Mouse (Mus musculus) MEL (cell line): ENCODE results near the gene Trim43b. TPM values are rescaled to one million over a fixed set of nuclear protein-coding genes. Genes with fewer than 3 reads are reported as not detected.
"Not testable (repeated sequence)": the region's sequence is repeated elsewhere in the genome, so short reads cannot be mapped to it uniquely, and the experiment has no call there.

Experiments used
- DNase-seq: peaks from one replicate; pipeline ENCODE4 v3.0.0; 2011; ENCODE audit warnings: low read depth, low spot score
- H3K27ac ChIP-seq: 2 replicates; pipeline ENCODE4 v1.5.1; 2012; ENCODE audit warnings: low read depth, mild to moderate bottlenecking, control low read depth, low read length, moderate library complexity; ENCODE audit not compliant: control insufficient read depth
- H3K27me3 ChIP-seq, 2 experiments: fragments of 150-350 bp in 1 of 2; sonication (generic) in 1 of 2; 2 replicates each; pipeline ENCODE4 v1.6.1; 2012; ENCODE audit warnings: low read length in 2 of 2, mild to moderate bottlenecking in 2 of 2, improper control_type of control experiment in 1 of 2, moderate library complexity in 1 of 2; ENCODE audit not compliant: insufficient read depth in 2 of 2, control insufficient read depth in 1 of 2
- H3K36me3 ChIP-seq, 2 experiments: 2 replicates each; pipeline ENCODE4 v1.6.1; 2012 to 2014; ENCODE audit warnings: low read length in 2 of 2, improper control_type of control experiment in 1 of 2, inconsistent platforms in 1 of 2, mild to moderate bottlenecking in 1 of 2; ENCODE audit not compliant: insufficient read depth in 2 of 2, control insufficient read depth in 1 of 2
- H3K4me1 ChIP-seq, 2 experiments: fragments of 150-350 bp in 1 of 2; sonication (generic) in 1 of 2; 2 replicates each; pipeline ENCODE4 v1.6.1; 2012; ENCODE audit warnings: low read length in 2 of 2, improper control_type of control experiment in 1 of 2, mild to moderate bottlenecking in 1 of 2; ENCODE audit not compliant: insufficient read depth in 2 of 2, control insufficient read depth in 1 of 2
- H3K4me3 ChIP-seq, 2 experiments: fragments of 150-350 bp in 1 of 2; sonication (generic) in 1 of 2; 2 replicates each; pipeline ENCODE4 v1.5.1; 2012; ENCODE audit warnings: low read depth in 2 of 2, low read length in 2 of 2, mild to moderate bottlenecking in 2 of 2, moderate library complexity in 2 of 2, control low read depth in 1 of 2, improper control_type of control experiment in 1 of 2; ENCODE audit not compliant: control insufficient read depth in 1 of 2, insufficient read depth in 1 of 2
- H3K79me2 ChIP-seq: 2 replicates; pipeline ENCODE4 v1.6.1; 2012; ENCODE audit warnings: mild to moderate bottlenecking, low read length, moderate library complexity; ENCODE audit not compliant: control insufficient read depth, poor library complexity, insufficient read depth
- H3K9ac ChIP-seq: 2 replicates; pipeline ENCODE4 v1.6.1; 2012; ENCODE audit warnings: low read depth, mild to moderate bottlenecking, control low read depth, low read length, moderate library complexity; ENCODE audit not compliant: control insufficient read depth, poor library complexity, severe bottlenecking
- H3K9me3 ChIP-seq: fragments of 150-350 bp; sonication (generic); replicated peaks from 2 replicates; pipeline ENCODE4 v1.6.1; 2012; ENCODE audit warnings: mild to moderate bottlenecking, low read length, improper control_type of control experiment, moderate library complexity; ENCODE audit not compliant: insufficient read depth
- polyA plus RNA-seq, 2 experiments: library from polyadenylated mRNA; stranded (reverse) in 1 of 2; unstranded in 1 of 2; fragments of >175 nt in 1 of 2; fragments of >200 nt in 1 of 2; gene quantifications; 2 replicates each; pipeline versions ENCODE4 v1.2.1 to v1.2.4; 2012; ENCODE audit warnings: low replicate concordance in 2 of 2, low read depth in 1 of 2; ENCODE audit not compliant: insufficient read length in 2 of 2, insufficient read depth in 1 of 2, missing spikeins in 1 of 2
- total RNA-seq: library from RNA; depleted of rRNA; stranded (reverse); fragments of 300-350 nt; gene quantifications from 2 replicates; pipeline ENCODE4 v1.2.3, GENCODE M21; 2012; rRNA removed

The Trim43b gene
- not detected in 2 replicates for total RNA-seq
- polyA plus RNA-seq: under 1 TPM in 1 of 2 experiments, not detected in 1; 0.04 TPM

GRCm38 (mm10) chr9:89092735-89093134 lies at the start of gene Trim43b:
Gene Trim43b, minus strand, starts transcription at chr9:89092835.
- not testable (repeated sequence) for H3K79me2 ChIP-seq, H3K9me3 ChIP-seq, H3K4me3 ChIP-seq, DNase-seq, H3K36me3 ChIP-seq, H3K27me3 ChIP-seq, H3K4me1 ChIP-seq, H3K9ac ChIP-seq, H3K27ac ChIP-seq

DNA sequence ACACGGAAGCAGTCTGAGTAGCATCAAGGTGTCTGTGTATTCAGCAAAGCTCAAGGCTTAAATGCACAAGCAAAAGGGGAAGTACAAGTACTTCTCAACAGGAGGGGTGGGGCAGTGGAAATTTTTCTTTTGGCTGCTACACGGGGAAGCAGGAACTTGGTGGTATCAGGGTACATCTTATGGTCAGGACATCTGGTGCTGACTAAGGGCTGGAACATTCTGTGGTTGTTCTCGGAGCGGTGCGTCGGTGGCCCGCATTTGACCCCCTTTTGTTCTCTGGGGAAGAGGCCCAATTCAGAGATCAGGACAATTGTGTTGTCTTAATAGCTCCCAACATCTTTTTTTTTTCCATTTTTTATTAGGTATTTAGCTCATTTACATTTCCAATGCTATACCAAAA lies 11.9 kb upstream of the Trim43b start:
- H3K9ac ChIP-seq, H3K4me1 ChIP-seq, H3K27me3 ChIP-seq, H3K4me3 ChIP-seq, DNase-seq, H3K9me3 ChIP-seq, H3K27ac ChIP-seq, H3K36me3 ChIP-seq, H3K79me2 ChIP-seq: not testable (repeated sequence)

- H3K27me3 ChIP-seq, H3K9ac ChIP-seq, H3K27ac ChIP-seq, DNase-seq, H3K79me2 ChIP-seq, H3K4me3 ChIP-seq, H3K36me3 ChIP-seq, H3K9me3 ChIP-seq, H3K4me1 ChIP-seq: not testable (repeated sequence)
These were observed 5.9 kb downstream of the Trim43b start for GRCm38 (mm10) chr9:89086746-89087145.

GRCm38 (mm10) chr9:89079637-89080036 lies 13.0 kb downstream of the Trim43b start:
- not testable (repeated sequence) for H3K9me3 ChIP-seq, H3K36me3 ChIP-seq, H3K27me3 ChIP-seq, H3K4me1 ChIP-seq, DNase-seq, H3K79me2 ChIP-seq, H3K9ac ChIP-seq, H3K27ac ChIP-seq, H3K4me3 ChIP-seq

GRCm38 (mm10) chr9:89076508-89076907 lies 16.1 kb downstream of the Trim43b start:
- not testable (repeated sequence) for H3K9me3 ChIP-seq, H3K4me1 ChIP-seq, H3K36me3 ChIP-seq, DNase-seq, H3K27me3 ChIP-seq, H3K79me2 ChIP-seq, H3K9ac ChIP-seq, H3K27ac ChIP-seq, H3K4me3 ChIP-seq

DNA sequence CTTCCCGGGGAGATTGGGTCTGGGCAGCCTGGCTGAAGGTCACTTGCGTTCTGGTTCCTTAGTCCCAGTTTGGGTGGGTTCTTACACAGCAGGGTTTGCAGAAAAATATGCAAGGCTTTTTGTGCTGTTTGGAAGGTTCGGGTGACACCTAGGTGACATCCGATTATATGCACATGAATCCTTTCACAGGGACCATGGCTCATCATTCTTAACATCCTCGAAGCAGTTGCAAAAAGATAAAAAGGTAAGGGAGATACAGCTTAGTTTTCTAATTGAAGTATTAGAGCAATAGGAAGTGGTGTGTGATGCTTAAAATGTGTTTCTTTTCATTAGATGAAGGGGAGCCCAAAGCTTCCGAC lies 25.5 kb downstream of the Trim43b start:
- not testable (repeated sequence) for H3K36me3 ChIP-seq, H3K27me3 ChIP-seq, DNase-seq, H3K27ac ChIP-seq, H3K4me3 ChIP-seq, H3K9ac ChIP-seq, H3K9me3 ChIP-seq, H3K79me2 ChIP-seq, H3K4me1 ChIP-seq

- not testable (repeated sequence) for H3K4me3 ChIP-seq, H3K9me3 ChIP-seq, H3K79me2 ChIP-seq, DNase-seq, H3K27ac ChIP-seq, H3K9ac ChIP-seq, H3K36me3 ChIP-seq, H3K4me1 ChIP-seq, H3K27me3 ChIP-seq
These were observed 26.1 kb downstream of the Trim43b start for GRCm38 (mm10) chr9:89066378-89067142.
